ENCODE assay signal across 23 mouse cellular contexts in the genomic region with DNA sequence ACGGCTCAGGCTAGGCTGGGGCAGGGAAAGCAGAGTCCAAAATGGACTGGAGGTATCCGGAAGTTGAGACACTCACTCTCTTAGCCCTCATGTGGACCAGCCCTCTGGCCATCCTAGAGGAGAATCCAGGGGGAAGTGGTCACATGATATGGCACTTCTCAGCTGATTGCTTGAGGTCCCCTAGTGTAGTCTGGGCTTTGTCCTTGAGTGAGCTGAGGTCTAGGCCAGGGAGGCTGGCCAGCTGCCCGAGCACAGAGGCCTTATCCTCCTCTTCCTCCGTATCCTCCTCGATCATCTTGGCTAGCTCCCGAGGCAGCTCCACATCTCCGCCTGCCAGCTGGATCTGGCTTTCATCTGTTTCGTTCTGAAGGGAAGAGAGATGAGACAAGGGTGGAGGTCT. TPM values are rescaled to one million over a fixed set of nuclear protein-coding genes. Genes with fewer than 3 reads are reported as not detected.
A peak's percentile ranks its signal among the peaks of the same experiment; 100 is the strongest.
DNase-seq lines count a peak whose midpoint lies in the region; ATAC-seq and TF ChIP-seq lines count a peak whose summit lies in the region.
"Had no signal": no experiment of that assay in that cellular context is flagged by ENCODE, and none has a peak within 500 bp of the region (broad histone marks: within the 10 kb centered on the region; RNA-seq: fewer than 3 reads in every experiment).

No protein-coding gene starts in this region.

- WGBS in forebrain, embryonic 10.5 days, result 73% methylated on average over 8 of the region's 8 CpGs
- WGBS in forebrain, embryonic 12.5 days, result 74% methylated on average over 8 of the region's 8 CpGs

- H3K79me3 ChIP-seq in C2C12 (ENCODE audit: low read depth), result no peaks in the 10 kb centered on the region

- H3K4me1 ChIP-seq in forebrain, embryonic 10.5 days, result peaks cover 69% of the 10 kb centered on the region
- H3K4me1 ChIP-seq in forebrain, embryonic 12.5 days, result peaks cover 53% of the 10 kb centered on the region

- no peak for ATAC-seq in forebrain, embryonic 12.5 days (ENCODE audit: low FRiP score)
- ATAC-seq: CD4-positive, CD25-positive, alpha-beta regulatory T cell, adult 4 months; forebrain, embryonic 13.5 days had no signal

- no peak overlapping the region for H3K4me3 ChIP-seq in forebrain, embryonic 10.5 days
- no peak overlapping the region for H3K4me3 ChIP-seq in forebrain, embryonic 12.5 days (replicated peaks)
- H3K4me3 ChIP-seq in C2C12 (ENCODE audit: insufficient read depth, poor library complexity, severe bottlenecking), result no peak overlapping the region
- H3K4me3 ChIP-seq: embryonic facial prominence, embryonic 12.5 days; forebrain, embryonic 13.5 days; heart, embryonic 13.5 days; hindbrain, embryonic 15.5 days had no signal

- DNase-seq in forebrain, embryonic 10.5 days (ENCODE audit: extremely low spot score, low spot score), result no peak
- peak; percentile 53 for DNase-seq in left cerebral cortex, postnatal 4 days
- no peak for DNase-seq in left cerebral cortex, adult 8-10 months (ENCODE audit: low spot score in 2 of 2)
- no peak for DNase-seq in adrenal gland, postnatal 25 days
- DNase-seq: adrenal gland, postnatal 10 days; cerebellum, adult 11-12 months; cerebellum, adult 9-11 months; gastrocnemius, postnatal 36 days; heart, adult 11 months; heart, postnatal 36 days had no signal

- no peak overlapping the region for H3ac ChIP-seq in C2C12 (ENCODE audit: control insufficient read depth, insufficient read length, low read depth)

- H3K79me2 ChIP-seq in C2C12 (ENCODE audit: control insufficient read depth, insufficient read depth), result peaks cover 8% of the 10 kb centered on the region

- intact Hi-C loops in left cerebral cortex, postnatal 4 days (cut with DNase I), result no loop called here

- no peak for TF ChIP-seq CTCF in C2C12 (IDR thresholded peaks at IDR 0.05; ENCODE audit: control insufficient read depth, insufficient read depth, insufficient read length)

- no peak overlapping the region for H3K9ac ChIP-seq in forebrain, embryonic 12.5 days
- H3K9ac ChIP-seq: embryonic facial prominence, embryonic 12.5 days; forebrain, embryonic 13.5 days; forebrain, postnatal 0 days; heart, embryonic 13.5 days; hindbrain, embryonic 15.5 days had no signal

- H3K27ac ChIP-seq in forebrain, embryonic 10.5 days, result 0 out of 2 replicates have a peak overlapping the region, but pooled peaks have one; percentile 11
- no peak overlapping the region for H3K27ac ChIP-seq in forebrain, embryonic 12.5 days
- H3K27ac ChIP-seq: embryonic facial prominence, embryonic 12.5 days; forebrain, embryonic 13.5 days; heart, embryonic 13.5 days; hindbrain, embryonic 15.5 days had no signal

- H3K36me3 ChIP-seq in forebrain, embryonic 10.5 days (replicated peaks), result no peaks in the 10 kb centered on the region
- no peaks in the 10 kb centered on the region for H3K36me3 ChIP-seq in forebrain, embryonic 12.5 days (replicated peaks)
- H3K36me3 ChIP-seq in C2C12 (ENCODE audit: control insufficient read depth, insufficient read depth), result peaks cover 3% of the 10 kb centered on the region
- H3K36me3 ChIP-seq: embryonic facial prominence, embryonic 12.5 days; heart, embryonic 13.5 days; hindbrain, embryonic 15.5 days had no signal

- H3K27me3 ChIP-seq in forebrain, embryonic 10.5 days (ENCODE audit: poor library complexity, severe bottlenecking), result peaks cover 35% of the 10 kb centered on the region
- peaks cover 28% of the 10 kb centered on the region for H3K27me3 ChIP-seq in forebrain, embryonic 12.5 days
- H3K27me3 ChIP-seq in C2C12 (ENCODE audit: control insufficient read depth, insufficient read depth, insufficient read length), result no peaks in the 10 kb centered on the region

- H3K4me2 ChIP-seq in forebrain, embryonic 12.5 days, result no peak overlapping the region
- H3K4me2 ChIP-seq: embryonic facial prominence, embryonic 12.5 days; forebrain, embryonic 13.5 days; heart, embryonic 13.5 days; hindbrain, embryonic 15.5 days had no signal

- H3K9me3 ChIP-seq in forebrain, embryonic 10.5 days, result no peaks in the 10 kb centered on the region
- no peaks in the 10 kb centered on the region for H3K9me3 ChIP-seq in forebrain, embryonic 12.5 days
- H3K9me3 ChIP-seq: embryonic facial prominence, embryonic 12.5 days; forebrain, embryonic 13.5 days; G1E; heart, embryonic 13.5 days; hindbrain, embryonic 15.5 days had no signal

TF ChIP-seq in C2C12, 6 proteins besides CTCF, POLR2A, EP300 and RAD21:
- no peak for TF ChIP-seq FOSL1 (IDR thresholded peaks at IDR 0.05; ENCODE audit: insufficient read depth, low read length, poor library complexity, severe bottlenecking)
- peak; percentile 70 for TF ChIP-seq USF1 (IDR thresholded peaks at IDR 0.05; ENCODE audit: low read depth)

RNA-seq across cellular contexts. Expression of a gene that starts 4.0 kb away (rescaled TPM):
- 1.9 and 2.9 TPM in 2 replicates for polyA plus RNA-seq in forebrain, embryonic 10.5 days (2016; fragmentation: Nextera tagmentation; extraction: Ambion mirVana)
- polyA plus RNA-seq in forebrain, embryonic 12.5 days (2016; fragmentation: Nextera tagmentation; extraction: Ambion mirVana), result 0.65 TPM in 1 of 2 replicates, not detected in the other
- total RNA-seq in left cerebral cortex, postnatal 4 days (2021), result 1 to 10 TPM; 5.6 to 7.6 TPM
- total RNA-seq in left cerebral cortex, adult 8-10 months (2022), result 10 to 100 TPM; 15.3 to 21.3 (median 19.1) TPM
- 0.06 TPM for polyA plus RNA-seq in C2C12 (2012; fragmentation: generic; extraction: Trizol)
- total RNA-seq in adrenal gland, postnatal 25 days (2021), result not detected in 2 replicates
- total RNA-seq: adrenal gland, postnatal 10 days; gastrocnemius, adult 8-10 months; gastrocnemius, postnatal 36 days; heart, postnatal 36 days had no signal
- polyA plus RNA-seq: CD4-positive, CD25-positive, alpha-beta regulatory T cell, adult 4 months; forebrain, embryonic 13.5 days; G1E; heart, embryonic 13.5 days had no signal

RNA-seq across cellular contexts. Expression of a gene that starts 12.8 kb away (rescaled TPM):
- 12.8 and 14.7 TPM in 2 replicates for polyA plus RNA-seq in forebrain, embryonic 10.5 days (2016; fragmentation: Nextera tagmentation; extraction: Ambion mirVana)
- polyA plus RNA-seq in forebrain, embryonic 12.5 days (2016; fragmentation: Nextera tagmentation; extraction: Ambion mirVana), result 19.9 and 24.1 TPM in 2 replicates
- total RNA-seq in left cerebral cortex, postnatal 4 days (2021), result 10 to 100 TPM; 35.2 to 38.9 TPM
- 10 to 100 TPM; 31.8 to 38.2 (median 34.4) TPM for total RNA-seq in left cerebral cortex, adult 8-10 months (2022)
- polyA plus RNA-seq in C2C12 (2012; fragmentation: generic; extraction: Trizol), result 5.4 TPM
- 18.3 and 27.5 TPM in 2 replicates for total RNA-seq in adrenal gland, postnatal 25 days (2021)

RNA-seq across cellular contexts. Expression of a gene that starts 18.5 kb away (rescaled TPM):
- not detected in 2 replicates for polyA plus RNA-seq in forebrain, embryonic 10.5 days (2016; fragmentation: Nextera tagmentation; extraction: Ambion mirVana)
- polyA plus RNA-seq in forebrain, embryonic 12.5 days (2016; fragmentation: Nextera tagmentation; extraction: Ambion mirVana), result not detected in 2 replicates
- total RNA-seq in left cerebral cortex, postnatal 4 days (2021), result under 1 TPM in 1 of 2 experiments, not detected in 1; 0.22 TPM
- not detected for total RNA-seq in left cerebral cortex, adult 8-10 months (2022)
- 0.68 TPM for polyA plus RNA-seq in C2C12 (2012; fragmentation: generic; extraction: Trizol)
- total RNA-seq in adrenal gland, postnatal 25 days (2021), result not detected in 2 replicates
- total RNA-seq: adrenal gland, postnatal 10 days; forebrain, postnatal 0 days; G1E; gastrocnemius, adult 8-10 months; gastrocnemius, postnatal 36 days; heart, postnatal 36 days had no signal
- polyA plus RNA-seq: cortical plate, adult 2 months; embryonic facial prominence, embryonic 12.5 days; forebrain, embryonic 13.5 days; forebrain, postnatal 0 days; G1E; heart, embryonic 13.5 days; heart, postnatal 0 days; hindbrain, embryonic 11.5 days; hindbrain, embryonic 15.5 days had no signal

RNA-seq across cellular contexts. Expression of a gene that starts 41.4 kb away (rescaled TPM):
- polyA plus RNA-seq in forebrain, embryonic 10.5 days (2016; fragmentation: Nextera tagmentation; extraction: Ambion mirVana), result 51.1 and 52.8 TPM in 2 replicates
- 57.8 and 60.6 TPM in 2 replicates for polyA plus RNA-seq in forebrain, embryonic 12.5 days (2016; fragmentation: Nextera tagmentation; extraction: Ambion mirVana)
- total RNA-seq in left cerebral cortex, postnatal 4 days (2021), result 10 to 100 TPM; 29.7 to 31.0 TPM
- 10 to 100 TPM; 22.7 to 29.9 (median 27.9) TPM for total RNA-seq in left cerebral cortex, adult 8-10 months (2022)
- polyA plus RNA-seq in C2C12 (2012; fragmentation: generic; extraction: Trizol), result 22.5 TPM
- 54.6 and 67.0 TPM in 2 replicates for total RNA-seq in adrenal gland, postnatal 25 days (2021)

RNA-seq across cellular contexts. Expression of a gene that starts 49.5 kb away (rescaled TPM):
- polyA plus RNA-seq in forebrain, embryonic 10.5 days (2016; fragmentation: Nextera tagmentation; extraction: Ambion mirVana), result 63.2 and 66.9 TPM in 2 replicates
- polyA plus RNA-seq in forebrain, embryonic 12.5 days (2016; fragmentation: Nextera tagmentation; extraction: Ambion mirVana), result 62.3 and 62.5 TPM in 2 replicates
- 10 to 100 TPM; 60.3 to 62.1 TPM for total RNA-seq in left cerebral cortex, postnatal 4 days (2021)
- total RNA-seq in left cerebral cortex, adult 8-10 months (2022), result 10 to 100 TPM; 64.0 to 74.0 (median 66.0) TPM
- polyA plus RNA-seq in C2C12 (2012; fragmentation: generic; extraction: Trizol), result 35.7 TPM
- total RNA-seq in adrenal gland, postnatal 25 days (2021), result 37.2 and 46.9 TPM in 2 replicates
